Mouse (Mus musculus) v-Abl transformed pro-B cells (cell line): ENCODE data around the gene Epn3.

Experiments used
- in situ Hi-C, 2 experiments: fragments of 400-800 bp; cut with MboI; formaldehyde crosslinking; loops; one replicate each; pipeline ENCODE4 v1.15.1; 2025; ENCODE audit not compliant: unreplicated experiment in 2 of 2

Epn3 gene

DNA sequence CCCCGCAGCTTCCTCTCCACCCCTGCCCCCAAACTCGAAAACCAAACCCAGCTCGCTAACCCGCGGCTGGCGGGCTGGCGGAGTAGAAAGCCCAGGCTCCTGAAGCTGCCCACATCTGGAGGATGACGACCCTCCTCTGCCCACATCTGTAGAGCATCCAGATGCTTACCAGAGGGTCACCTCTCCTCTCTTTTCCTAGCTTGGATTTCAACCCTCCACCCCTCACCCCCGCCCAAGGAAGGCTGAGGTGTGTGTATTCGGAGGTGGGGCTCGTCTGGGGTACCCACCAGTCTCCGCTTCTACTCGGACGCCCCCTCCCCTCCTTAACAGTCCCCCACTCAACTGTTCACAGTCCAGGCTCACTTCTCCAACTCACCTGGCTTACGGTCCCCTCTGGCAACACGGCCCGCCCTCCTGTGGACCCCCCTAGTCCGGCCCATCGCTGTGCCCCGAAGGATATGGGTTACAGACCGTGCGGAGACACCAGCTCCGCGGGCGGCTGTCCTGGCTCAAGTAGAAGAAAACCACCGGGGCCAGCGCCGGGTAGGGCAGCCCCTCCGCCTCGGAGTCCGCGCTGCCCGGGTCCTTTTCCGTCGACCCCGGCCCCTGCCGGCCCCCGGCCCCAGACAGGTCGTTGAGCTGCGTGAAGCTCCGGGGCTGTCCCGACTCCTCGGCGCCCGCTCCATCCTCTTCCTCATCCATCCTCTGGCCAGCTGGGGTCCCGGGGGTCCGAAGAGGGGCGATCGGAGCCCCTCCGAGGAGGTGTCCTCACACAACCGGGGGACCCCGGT, 26.7 kb downstream of the Epn3 start:
- in situ Hi-C loops: no loop called here

DNA sequence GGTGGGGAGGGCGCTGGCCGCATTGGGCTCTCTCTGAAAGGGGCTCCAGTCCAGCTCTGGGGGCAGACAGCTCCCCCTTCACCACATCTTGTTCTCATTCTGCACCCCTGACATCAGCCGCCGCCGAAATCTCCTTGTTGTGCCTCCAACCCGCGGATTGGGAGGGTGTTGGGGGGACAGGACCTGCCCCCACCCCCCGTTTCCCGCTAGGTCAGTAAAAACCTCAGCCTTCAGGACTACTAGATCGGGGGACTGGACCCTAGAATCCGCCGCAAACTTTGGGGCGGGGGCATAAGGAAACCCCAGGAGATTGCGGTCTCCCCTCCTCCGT, 27.2 kb downstream of the Epn3 start:
- in situ Hi-C loops: no loop called here

GRCm38 (mm10) chr11:94471740-94472584, 27.8 kb downstream of the Epn3 start:
- in situ Hi-C loops: no loop called here

DNA sequence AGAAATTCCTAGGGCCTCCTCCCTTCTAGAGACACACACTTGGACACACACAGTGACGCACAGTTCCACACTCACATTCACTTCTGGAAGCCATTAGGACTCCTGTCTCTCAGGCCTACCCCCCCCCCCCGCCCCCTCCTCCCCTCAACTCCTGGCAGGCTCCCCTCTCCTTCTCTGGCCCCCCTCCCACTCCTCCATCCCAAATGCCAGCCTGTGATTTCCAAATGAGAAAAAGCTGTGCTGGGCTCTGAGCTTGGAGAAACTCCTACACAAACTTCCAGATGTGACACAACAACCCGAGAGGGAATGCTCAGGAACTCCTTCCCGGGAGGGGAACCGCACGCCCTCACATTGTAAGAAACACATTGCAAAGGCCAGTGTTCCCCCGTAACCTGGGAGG, 29.4 kb downstream of the Epn3 start:
- in situ Hi-C loops: no loop called here

DNA sequence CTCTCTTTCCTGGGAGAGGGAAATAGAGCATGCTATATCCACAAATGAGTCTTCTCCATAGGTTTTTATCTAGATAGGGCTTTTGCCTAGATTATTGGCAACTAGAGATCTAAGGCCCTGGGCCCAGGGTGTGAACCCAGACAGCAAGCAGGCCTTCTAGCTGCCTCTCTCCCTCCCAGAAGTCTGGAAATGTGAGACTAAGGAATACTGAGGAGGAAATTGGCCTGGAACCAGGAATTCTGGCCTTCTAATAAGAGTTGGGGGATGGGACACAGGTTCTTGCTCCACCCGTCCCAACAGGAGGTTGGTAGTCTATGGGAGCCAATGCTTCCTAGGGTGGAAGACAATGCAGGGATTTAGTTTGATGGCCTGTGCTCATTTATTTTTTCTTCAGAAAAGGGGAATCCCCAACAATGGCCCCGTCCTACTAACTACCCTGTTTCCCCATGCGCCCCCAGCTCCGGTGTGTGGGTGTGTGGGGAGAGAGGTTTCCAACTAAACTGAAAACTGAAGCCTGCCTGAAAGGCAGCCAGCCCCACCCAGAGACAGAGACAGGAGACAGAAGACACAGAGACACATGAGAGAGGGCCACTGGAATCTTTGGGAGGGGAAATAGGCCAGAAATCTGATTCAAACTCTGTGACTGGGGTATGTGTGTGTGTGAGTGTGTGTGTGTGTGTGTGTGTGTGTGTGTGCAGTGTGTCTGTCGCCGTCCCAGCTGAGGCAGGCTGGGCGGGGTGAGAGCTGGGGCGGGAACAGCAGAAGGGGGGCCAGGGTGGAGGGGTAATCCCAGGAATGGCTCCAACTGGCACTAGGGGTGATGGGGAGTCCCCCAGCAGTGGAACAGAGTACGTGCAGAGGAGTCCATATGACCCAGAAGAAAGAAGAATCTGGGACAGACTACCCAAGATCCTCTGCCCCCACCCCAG, 30.4 kb downstream of the Epn3 start:
- in situ Hi-C loops: no loop called here

GRCm38 (mm10) chr11:94468582-94469064, 31.2 kb downstream of the Epn3 start:
- in situ Hi-C loops: no loop called here

GRCm38 (mm10) chr11:94466333-94466855, 33.4 kb downstream of the Epn3 start:
- in situ Hi-C loops: no loop called here

DNA sequence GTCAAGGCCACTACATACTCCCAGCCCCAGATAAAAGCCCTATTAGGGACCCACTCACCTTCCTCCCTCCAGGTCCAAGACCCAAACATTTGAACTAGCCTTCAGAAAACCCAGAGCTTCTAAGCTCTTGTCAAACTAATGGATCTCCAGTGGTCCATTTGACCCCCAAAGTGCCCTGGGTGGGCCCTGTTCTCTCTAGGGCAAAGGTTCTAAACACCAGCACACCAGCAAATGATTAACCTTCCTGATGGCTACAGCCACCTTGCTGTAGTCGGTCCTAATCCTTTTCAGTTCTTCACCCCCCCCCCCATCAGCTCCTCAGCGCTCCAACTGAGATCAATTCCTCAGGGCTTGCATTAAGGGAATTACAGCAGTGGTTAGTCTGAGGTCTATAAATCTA, 35.6 kb downstream of the Epn3 start:
- in situ Hi-C loops: no loop called here

DNA sequence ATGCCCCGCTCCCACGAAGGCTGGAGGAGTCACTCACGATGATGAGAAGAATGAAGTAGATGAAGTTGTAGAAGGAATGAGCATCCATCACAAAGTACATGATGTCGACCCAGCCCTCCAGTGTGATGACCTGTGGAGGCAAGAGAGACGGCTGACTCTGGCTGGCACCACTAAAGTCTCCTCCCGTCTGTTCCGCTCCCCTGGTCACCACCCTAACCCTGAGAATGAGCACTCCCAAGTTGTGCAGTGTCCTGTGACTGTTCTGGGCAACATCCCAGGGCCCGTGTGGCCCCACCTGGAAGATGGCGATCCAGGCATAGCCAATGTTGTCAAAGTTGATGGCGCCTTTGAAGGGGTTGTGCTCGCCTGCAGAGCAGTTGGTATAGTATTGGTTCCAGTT, 37.9 kb downstream of the Epn3 start:
- in situ Hi-C loops: no loop called here

- in situ Hi-C loops: no loop called here
Measured at GRCm38 (mm10) chr11:94457001-94457400, 42.8 kb downstream of the Epn3 start.

GRCm38 (mm10) chr11:94456347-94456746, 43.4 kb downstream of the Epn3 start:
- in situ Hi-C loops: no loop called here

DNA sequence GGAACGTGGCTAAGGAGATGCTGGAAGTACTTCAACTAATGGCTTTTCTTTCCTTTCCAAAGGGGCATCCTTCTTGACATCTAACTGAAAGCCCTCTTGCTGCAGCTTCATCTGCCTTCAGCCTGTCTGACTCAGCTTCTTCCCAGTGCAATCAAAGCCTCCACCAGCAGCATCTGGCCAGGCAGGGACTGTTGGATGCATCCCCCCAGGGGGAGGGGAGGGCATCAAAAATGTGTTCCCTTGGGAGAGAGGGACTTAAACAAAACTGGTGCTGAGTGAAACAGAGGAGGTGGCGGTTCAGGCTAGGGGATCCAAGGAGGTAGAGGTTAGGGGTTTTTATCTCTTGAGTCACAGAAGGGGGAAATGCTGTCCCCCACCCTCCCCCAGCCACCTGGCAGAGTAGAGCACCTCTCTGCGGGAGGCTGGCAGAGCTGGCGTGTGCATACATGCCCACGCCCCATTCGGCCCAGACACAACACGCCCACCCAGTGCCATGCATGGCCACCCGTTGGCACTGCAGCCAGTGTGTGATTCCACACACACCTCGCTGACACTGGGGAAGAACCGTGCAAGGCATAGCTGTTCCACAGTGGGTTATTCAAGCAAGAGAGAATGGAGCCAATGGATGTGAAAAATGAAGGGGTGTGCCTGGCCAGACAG, 44.5 kb downstream of the Epn3 start:
- in situ Hi-C loops: no loop called here

DNA sequence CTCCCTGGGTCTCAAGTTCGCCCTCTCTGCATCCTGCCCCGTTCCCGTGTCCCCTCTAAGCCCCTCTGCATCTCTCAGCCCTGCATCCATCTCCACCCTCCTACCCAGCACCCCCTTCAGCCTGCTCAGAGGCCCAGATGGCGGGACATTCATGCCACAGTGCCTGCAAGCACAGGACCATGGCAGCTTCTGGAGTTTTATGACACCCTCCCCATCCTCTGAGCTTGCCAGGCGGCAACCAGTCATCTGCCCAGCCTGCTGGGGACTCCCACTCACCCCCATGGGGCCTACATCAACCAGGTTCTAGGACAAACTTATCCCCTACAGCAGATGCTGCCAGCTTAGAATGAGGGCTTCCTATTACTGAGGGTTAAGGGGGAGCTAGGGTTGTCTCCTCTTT, 45.0 kb downstream of the Epn3 start:
- in situ Hi-C loops: no loop called here

DNA sequence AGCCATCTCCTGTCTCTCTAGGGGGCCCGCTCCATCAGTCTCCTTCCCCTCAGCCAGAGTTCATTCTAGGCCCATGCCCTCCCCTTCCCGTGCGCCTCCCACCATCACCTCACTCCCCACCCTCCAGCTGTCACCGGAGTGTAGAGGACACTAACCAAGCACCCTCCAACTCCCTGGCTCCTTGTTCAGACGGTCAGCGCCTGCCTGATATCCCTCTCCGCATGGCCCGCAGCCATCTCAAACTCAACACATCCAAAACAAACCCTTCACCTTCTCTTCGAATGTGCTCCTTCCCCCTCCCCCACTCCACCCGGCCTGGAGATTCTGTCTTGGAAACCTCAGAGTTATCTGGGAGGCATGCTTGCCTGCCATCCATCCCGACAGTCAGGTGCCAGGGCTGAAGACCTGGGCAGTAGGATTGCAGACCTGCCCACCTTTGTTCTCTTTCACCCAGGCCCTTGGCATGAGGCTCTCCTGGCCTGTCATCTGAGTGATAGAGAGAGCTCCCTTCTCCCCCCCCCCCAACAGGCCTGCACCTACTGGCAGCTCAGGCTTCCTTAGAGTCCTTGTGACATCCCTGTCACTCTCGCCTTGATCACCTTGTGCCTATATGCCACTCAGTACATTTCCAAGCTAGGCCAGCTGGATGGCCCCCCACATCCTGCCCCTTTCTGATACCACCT, 48.5 kb downstream of the Epn3 start:
- in situ Hi-C loops: no loop called here

- in situ Hi-C loops: no loop called here
Measured at GRCm38 (mm10) chr11:94449886-94450285, 49.9 kb downstream of the Epn3 start.

DNA sequence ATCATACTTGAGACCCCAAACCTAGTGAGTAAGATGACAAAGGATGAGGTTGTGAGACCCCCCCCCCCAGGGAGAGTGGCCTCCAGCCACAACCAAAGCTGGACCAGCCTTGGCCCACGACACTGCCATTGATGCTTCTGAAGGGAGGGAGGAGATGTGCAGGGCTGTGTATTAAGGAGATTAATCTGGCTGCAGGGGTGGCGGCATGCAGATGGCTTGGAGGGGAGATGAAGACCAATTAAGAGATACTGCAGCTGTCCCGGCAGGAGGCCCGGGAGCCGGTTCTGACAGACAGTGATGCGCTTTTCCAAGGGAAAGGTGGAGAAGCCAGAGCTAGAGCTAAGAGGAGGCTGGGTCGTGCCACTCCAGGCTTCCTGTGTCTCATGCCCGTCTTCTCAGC, 50.5 kb downstream of the Epn3 start:
- in situ Hi-C loops: no loop called here

DNA sequence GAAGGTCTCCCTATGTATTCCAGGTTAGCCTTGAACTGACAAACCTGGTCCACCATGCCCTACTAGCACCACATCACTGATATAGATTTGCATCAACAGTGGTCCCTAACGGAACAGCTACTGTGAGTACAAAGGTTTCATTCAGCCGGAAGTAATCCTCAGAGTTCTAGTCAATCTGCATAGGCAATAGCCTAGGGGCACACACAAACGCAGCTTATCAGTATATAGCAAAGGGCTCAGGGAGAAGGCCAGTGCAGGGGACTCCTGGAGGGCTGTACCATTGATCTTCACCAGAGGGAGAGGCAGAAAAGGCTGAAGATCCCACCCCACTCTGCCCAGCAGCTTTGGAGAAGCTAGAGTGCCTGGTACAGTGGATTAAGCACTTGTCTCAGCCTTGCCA, 52.8 kb downstream of the Epn3 start:
- in situ Hi-C loops: no loop called here

- in situ Hi-C loops: no loop called here
Measured at GRCm38 (mm10) chr11:94445300-94445699, 54.5 kb downstream of the Epn3 start.

GRCm38 (mm10) chr11:94444829-94445228, 54.9 kb downstream of the Epn3 start:
- in situ Hi-C loops: no loop called here

GRCm38 (mm10) chr11:94441752-94442151, 58.0 kb downstream of the Epn3 start:
- in situ Hi-C loops: no loop called here
